Mouse (Mus musculus) hematopoietic stem cell, adult 5-6 weeks (primary cell): Measurements from ENCODE around the gene Prkce. TPM values are rescaled to one million over a fixed set of nuclear protein-coding genes. Genes with fewer than 3 reads are reported as not detected.
A peak's percentile ranks its signal among the peaks of the same experiment; 100 is the strongest.

Experiments
- ATAC-seq, 2 experiments: fragments of 125-278 bp in 1 of 2; replicated peaks in 1 of 2; 2 replicates each; pipeline ENCODE4 v1.8.0; 2016 to 2017; ENCODE audit warnings: inconsistent platforms in 2 of 2, mild to moderate bottlenecking in 2 of 2, moderate number of reproducible peaks in 2 of 2, low read depth in 1 of 2, moderate TSS enrichment in 1 of 2; ENCODE audit not compliant: low FRiP score in 2 of 2, poor library complexity in 2 of 2, severe bottlenecking in 2 of 2, insufficient read depth in 1 of 2, low TSS enrichment in 1 of 2
- total RNA-seq: library from RNA; stranded (forward); fragments of 172-1452, 232-1000 nt; gene quantifications from 2 replicates; pipeline ENCODE4 v1.2.3, GENCODE M21; 2017

The Prkce gene
- total RNA-seq, 1 experiment from 2014 or later, result 15.4 TPM

DNA sequence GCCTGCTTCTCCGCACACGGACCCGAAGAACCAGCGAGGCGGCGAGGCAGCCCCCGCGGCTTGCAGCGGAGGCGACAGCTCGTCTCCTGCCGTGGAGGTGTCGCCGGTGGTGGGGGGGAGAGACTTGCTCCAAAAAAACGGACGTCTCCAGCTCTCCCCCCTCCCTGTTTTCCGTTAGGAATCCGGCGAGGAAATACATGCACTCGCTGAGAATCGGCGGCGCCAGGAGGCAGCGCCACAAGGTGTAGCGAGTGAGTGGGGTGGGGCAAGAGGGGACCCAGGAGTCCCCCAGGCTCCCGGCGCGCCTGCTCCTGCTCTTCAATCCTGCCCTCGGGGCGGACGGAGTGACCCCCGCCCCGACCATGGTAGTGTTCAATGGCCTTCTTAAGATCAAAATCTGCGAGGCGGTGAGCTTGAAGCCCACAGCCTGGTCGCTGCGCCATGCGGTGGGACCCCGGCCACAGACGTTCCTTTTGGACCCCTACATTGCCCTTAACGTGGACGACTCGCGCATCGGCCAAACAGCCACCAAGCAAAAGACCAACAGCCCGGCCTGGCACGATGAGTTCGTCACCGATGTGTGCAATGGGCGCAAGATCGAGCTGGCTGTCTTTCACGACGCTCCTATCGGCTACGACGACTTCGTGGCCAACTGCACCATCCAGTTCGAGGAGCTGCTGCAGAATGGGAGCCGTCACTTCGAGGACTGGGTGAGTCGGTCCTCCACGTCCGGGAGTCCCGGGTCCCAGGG lies 821 bp downstream of the Prkce start:
- no peak for ATAC-seq

DNA sequence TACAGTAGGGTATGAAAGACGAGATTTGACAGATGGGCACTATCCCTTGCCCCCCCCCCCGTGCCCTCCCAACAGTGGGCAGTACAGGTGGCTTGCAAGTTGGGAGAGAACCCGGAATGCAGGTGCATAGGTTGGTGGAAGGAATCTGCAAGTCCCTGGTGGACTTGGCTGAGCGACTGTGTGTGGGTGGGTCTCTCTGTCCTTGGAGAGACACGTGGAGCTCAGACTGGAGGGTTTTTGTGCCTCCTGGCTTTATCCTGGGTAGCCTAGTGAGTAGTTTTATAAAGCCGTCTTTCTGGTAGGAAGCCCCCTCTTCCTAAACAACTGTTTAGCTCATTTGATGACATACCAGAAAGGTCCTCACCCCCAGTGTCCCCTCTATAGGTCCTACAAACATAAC lies 1.5 kb downstream of the Prkce start:
- ATAC-seq, result no peak

DNA sequence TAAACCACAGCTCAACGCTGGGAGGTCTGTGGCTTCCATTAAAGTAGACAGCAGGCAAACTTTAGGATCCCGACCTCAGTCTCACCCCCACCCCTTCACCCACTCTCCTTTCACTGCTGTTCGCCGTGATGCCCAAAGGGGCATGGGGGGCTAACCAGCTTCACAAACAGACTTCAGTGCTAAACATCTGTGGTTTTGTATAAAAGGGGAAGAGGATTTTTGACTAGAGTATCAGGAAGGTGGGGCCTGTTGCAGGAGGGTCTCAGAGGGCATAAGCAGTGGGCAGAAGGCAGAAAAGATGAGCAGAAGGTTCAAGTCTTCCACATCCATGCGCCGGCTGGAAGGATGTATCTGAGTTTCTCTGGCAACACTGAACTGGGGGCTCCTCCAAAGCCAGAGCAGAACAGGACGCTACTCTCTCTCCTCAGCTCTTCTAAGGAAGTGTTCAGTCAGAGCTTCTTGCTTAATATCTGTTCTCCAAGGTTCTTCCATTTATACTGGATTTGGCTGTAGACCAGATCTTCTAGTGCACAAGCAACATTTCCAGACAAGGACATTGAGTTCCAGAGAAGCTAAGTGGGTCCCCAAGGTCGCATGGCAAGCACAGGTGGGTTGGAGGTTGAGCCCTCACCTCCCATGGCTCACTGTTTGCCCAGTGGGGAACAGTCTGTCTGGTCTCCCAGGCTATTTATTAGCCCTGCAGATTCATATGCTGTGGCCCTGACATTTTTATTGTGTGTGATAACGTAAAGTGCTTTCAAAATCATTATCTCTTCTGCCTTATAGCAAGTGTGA lies 2.8 kb downstream of the Prkce start:
- ATAC-seq, result peak; percentile 16 to 38; a peak in 2 of 4 replicates

DNA sequence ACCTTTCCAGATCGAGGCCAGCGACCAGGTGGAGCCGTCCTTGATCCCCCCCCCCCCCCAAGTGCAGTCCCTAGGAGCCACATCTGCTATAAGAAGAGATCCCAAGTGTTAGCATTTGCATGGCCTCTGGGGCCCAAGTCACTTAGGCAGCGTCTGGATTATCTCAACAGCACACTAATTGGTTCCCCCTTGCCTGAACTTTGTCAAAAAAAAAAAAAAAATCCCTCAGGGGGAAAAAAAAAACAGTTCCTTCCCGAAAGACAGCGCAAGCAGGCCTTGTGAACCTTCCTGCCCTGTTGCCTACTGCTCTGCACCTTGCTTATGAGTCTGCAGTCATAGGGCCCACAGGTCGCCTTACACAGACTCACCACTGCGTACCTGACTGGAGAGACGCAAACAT lies 7.9 kb downstream of the Prkce start:
- ATAC-seq, result no peak

DNA sequence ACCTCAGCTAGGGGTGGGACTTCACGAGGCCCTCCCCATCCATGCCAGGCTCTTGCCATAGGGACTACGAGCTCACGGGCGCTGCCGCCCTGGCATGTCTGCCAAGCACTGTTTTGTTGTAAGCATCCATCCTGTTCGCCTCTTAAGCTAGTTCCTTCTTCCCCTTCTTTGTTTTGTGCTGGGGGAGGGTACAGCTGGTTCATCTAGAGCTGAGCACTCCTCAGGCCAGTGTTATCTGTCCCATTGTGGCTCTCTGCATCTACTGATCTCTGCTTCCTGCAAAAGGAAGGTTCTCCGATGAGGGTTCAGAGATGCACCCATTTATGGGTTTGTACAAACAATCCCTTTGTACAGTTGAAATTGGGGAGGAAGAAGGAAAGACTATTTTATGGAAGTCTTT lies 9.1 kb downstream of the Prkce start:
- ATAC-seq, result 0 out of 4 replicates have a peak, but pooled peaks of 1 of the 2 experiments have one; percentile 7

DNA sequence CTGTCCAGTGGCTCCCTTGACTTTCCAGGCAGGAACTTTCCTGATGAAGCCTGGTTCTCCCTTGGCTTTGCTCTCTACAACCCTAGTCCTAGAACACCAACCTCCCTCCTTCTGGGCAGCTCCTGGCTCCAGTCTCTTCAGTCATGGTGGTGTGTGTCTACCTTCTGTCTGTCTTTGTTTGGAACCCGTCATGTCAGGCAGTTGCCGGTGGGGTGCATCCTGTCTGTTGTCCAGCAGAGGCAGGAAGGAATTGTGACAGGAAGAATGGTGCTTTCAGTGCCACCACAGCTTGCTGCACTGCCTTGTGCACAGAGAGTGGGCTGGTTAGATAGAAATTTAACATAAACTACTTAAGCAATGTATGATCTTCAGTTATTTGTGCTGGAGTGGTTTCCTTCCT lies 16.2 kb downstream of the Prkce start:
- ATAC-seq, result peak; percentile 16 to 23; a peak in 1 of 4 replicates

DNA sequence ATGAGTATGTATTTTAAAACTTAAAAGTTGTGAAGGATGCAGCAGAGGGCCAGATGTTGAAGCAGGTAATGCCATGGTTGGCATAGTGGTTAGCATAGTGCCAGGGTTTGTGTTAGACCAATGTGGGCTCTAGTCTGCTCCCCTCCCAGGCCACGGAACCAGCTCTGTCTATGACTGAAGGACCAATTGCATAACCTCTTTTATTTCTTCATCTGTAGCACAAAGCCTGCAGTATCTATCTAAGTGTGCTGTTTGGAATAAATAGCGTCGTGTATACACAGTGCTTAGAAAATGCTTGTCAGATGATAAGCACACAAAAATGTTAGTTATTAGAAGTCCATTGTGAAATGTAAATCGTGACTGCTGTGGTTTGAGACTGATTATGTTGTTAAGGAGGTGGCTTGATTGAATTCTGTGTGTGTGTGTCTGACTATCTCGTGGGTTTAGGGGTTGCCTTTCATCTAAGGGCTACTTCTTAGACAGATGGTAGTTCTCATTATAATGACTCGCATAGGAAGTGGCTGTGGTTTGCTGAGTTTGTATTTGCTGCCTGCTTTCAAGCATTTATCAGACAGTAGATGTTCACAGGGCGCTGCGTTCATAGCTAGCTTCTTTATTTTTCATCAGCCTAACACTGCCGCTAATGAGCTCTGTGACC lies 17.1 kb downstream of the Prkce start:
- ATAC-seq, result peak in 1 of 2 experiments; percentile 22; a peak in 2 of 4 replicates

DNA sequence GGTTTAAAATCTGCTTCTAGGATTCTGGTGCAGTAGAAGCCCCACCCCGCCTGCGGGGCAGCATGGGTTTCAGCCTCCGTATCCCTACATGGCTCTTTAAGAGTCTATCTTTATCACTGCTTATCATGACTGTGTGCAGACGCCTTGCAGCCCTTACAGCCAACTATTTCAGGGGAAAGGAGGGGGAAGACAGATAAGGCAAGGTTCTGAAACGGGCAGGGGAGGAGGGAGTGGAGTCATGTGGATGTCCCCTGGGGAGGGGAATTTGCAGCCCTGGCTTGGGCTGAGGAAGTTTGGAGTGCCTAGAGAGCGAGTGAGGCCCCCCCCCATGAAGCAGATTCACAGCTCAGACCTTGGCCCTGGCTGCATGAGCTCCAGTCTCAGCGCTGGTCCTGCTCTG lies 18.0 kb downstream of the Prkce start:
- peak; percentile 34 to 43 for ATAC-seq

DNA sequence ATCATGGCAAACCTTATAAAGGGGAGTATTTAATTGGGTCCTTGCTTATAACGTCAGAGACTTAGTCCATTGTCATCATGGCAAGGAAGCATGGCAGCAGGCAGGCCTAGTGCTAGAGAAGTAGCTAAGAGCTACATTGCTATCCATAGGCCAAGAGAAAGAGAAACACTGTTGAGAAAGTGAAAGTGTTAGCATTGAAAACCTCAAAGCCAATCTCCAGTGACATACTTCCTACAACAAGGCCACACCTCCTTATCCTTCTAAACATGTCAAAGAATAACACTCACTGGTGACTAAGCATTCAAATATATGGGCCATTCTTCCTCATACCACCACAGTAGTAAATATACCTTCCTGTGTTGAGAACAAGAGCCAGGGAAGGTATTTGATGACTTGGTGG lies 20.2 kb downstream of the Prkce start:
- peak; percentile 90 to 91 for ATAC-seq

DNA sequence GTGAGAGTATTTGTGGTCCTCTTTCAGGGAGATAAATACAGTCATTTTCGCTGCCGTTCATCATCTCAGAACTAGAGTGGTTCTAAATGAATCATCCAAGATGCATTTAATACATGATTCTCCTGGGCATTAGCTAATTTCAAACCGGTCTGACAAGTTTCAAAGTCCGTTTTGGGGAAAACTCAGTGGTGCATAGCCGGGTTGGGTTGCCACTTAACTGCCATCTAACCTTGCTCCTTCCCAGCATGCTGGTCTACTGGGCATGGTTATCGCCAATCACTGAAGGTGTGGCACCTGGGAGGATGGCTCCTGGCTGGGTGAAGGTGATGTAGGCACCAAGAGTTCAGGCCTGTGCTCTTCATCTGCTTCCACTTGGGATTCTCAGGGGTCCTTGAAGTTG lies 26.4 kb downstream of the Prkce start:
- no peak for ATAC-seq

DNA sequence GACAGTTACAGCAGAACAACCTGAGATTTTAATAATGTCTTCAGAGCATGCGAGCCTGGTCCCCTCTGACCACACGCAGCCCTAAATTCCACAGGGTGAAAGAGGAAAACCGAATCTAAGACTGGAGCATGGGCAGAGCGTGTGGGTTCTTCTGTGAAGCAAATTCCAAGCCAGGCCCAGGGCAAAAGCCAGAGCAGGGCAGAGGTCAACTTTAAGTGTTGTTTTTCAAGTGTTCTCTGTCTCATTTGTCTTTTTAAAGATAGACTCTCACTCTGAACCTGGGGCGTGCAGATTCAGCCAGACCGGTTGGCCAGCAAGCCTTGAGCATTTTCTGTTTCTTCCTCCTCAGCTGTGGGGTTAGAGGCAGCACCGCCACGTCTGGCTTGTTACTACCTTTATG lies 27.3 kb downstream of the Prkce start:
- ATAC-seq, result no peak

DNA sequence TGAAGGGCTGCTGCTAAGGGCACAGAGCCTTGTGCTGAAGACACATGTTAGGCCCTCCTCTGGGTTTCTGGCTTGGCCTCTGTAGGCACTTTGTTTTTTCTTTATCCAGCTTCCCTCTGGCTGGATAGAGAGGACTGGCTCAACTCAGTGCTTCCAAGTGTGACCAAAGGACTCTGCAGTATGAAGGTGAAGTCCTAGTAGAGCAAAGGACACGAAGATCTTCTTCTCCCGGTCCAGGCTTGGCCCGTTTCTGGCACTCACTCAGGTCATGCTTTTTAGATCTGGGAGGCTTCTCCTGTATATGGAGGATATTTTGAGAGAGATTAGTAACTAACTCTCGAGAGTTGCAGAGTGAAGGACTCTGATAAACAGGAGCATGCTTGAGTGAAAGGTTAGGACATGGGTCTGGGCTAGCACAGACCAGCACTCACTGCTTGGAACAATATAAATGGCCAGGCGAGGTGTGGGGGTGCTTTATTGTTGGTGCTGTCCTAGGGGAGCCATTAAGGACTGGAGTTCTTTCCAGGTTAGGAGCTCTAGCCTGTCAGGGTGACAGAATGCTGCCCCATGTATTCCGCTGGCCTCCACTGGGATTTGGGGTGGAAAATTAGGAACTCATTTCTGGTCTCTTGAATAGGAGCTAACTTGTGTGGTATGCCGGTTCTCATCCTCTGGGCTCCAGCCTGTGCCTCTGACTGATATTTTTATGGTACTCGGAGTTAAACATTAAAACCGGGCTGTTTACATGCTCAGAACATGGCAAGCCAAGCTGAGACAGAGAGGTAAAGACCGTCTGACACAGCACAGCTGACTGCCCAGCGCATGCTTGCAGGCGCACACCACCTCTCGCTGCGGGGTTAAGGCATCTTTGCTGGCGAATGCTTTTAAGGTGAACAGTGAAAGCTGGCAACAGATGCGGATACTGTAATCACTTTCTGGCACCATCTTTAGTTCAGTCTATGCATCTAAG lies 31.2 kb downstream of the Prkce start:
- no peak for ATAC-seq

DNA sequence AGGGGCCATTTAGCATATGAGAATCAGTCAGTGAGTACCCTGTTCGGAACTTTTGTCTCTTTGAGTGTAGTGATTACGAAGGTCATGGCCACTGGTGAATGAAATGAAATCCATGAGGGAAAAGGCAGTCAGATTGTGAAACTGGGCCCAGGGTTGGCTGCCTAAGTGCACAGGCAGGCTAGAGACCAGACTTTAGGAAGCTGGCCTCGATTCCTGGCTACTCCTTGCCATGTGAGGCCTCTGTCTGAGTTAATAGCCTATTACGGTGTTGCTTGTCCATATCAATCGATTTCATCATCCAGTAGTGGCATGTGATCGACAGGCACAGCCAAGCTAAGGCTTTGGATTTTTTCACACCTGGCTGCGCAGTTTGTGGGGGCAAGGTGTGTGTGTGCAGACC lies 34.4 kb downstream of the Prkce start:
- no peak for ATAC-seq

DNA sequence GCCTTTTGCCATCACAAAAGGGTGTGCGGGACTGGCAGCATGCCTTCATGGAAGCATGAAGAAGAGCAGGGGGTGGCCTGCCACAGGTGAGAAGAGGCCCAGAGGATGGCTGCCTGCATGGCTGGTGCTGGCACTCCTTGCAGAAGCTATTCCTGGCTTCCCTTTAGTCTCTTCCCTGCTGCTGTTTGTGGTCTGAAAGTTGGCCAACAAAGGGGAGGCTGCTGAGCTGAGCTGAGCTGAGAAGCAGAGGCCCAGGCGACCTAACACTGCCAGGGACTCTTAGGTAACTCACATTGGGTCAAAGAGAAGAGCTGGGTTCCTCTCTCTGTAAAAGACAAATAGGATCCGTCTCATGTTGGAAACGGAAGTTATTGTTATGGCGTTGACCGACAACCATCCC lies 35.4 kb downstream of the Prkce start:
- peak; percentile 54 to 63; a peak in 3 of 4 replicates for ATAC-seq

DNA sequence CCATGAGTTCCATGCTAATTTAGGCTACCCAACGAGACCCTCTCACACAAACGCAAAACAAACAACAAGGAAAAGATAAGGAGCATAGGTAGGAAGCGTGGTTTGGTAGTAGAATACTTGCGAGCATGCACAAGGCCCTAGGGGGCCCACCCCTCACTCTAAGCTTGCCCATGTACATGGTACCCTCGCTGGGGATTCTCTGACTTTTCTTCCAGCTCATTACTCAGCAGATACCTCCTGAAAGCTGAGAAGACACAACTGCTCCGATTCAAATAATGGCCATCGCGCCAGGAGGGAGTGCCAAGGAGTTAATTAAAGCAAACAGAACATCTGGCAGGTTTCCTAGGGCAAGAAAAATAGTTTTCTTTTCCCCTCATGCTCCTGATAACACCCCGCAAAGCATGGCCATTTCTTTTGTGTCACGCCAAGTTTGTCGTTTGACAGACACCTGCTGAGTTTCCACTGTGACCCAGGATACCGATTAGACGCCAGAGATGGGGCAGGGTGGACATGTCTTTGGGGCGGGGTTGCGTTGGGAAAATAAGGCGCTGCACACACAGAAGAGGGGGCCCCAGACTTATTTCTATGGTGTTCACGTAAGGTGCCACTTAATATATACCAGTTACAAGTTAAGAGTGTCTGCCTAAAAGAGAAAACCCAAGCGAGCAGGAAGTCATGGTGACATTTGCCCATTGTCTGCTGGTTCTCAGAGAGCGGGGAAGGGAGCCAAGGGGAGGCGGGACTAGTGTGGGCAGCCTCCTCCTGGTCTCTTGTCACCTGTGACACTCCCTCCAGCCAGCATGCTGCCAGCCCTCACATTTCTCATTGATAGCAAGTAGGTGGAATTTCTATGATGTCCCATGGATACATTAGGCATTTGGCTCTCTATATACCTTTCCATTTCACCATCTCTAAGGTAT lies 36.2 kb downstream of the Prkce start:
- no peak for ATAC-seq

DNA sequence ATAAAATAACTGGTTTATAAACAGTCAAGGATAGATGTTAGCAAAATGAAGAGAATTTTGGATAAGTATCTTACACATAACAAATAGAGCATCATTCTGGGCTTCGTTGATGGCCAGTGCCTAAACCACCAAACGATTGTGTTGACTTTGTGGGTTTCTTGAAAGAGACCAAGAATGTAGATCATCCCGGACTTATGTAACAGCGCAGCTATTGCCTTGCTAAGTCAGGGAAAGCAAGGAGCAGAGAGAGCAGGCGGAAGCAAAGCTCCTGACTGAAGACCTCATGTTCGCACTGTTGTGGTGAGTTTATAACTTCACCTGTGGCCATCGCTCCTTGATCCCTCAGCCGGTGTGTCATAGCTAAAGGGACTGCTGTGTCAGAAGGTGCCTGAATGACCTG lies 38.7 kb downstream of the Prkce start:
- 0 out of 4 replicates have a peak, but pooled peaks have one; percentile 8 to 9 for ATAC-seq
